15 mouse cellular contexts compared by ENCODE assay signal in the genomic region with DNA sequence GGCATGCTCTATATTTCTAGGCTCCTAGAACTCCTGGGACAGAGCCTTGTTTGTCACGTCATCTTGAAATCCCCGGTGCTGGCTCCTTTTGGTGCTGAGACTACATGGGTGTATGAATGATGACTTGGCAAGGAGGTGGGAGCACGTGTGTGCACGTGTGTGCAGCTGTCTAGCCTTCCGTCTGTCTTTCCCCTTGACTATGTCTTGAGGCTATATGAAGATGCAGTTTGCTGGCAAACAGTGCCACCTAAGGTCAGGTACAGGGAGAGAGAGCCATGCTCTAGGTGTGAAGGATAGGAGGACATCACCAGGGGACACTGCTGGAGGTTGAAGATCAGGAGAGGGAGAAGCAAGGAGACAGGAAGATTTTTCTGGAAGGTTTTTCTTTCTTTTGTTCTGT. TPM values are rescaled to one million over a fixed set of nuclear protein-coding genes. Genes with fewer than 3 reads are reported as not detected.
A peak's percentile ranks its signal among the peaks of the same experiment; 100 is the strongest.
DNase-seq lines count a peak whose midpoint lies in the region; ATAC-seq and TF ChIP-seq lines count a peak whose summit lies in the region.
"Had no signal": no experiment of that assay in that cellular context is flagged by ENCODE, and none has a peak within 500 bp of the region (broad histone marks: within the 10 kb centered on the region; RNA-seq: fewer than 3 reads in every experiment).

No protein-coding gene starts in this region.

- no peak overlapping the region for H3K9ac ChIP-seq in liver, embryonic 11.5 days (ENCODE audit: low read depth, low read length)
- H3K9ac ChIP-seq in liver, postnatal 0 days (replicated peaks) = no peak overlapping the region
- no peak overlapping the region for H3K9ac ChIP-seq in neural tube, embryonic 15.5 days (replicated peaks)
- H3K9ac ChIP-seq: forebrain, embryonic 13.5 days; neural tube, embryonic 12.5 days had no signal

- ATAC-seq in liver, embryonic 11.5 days (replicated peaks; ENCODE audit: low FRiP score) = peak; percentile 50
- ATAC-seq in liver, postnatal 0 days = peak; percentile 35; the same call in 1 of the 2 replicates
- ATAC-seq in neural tube, embryonic 15.5 days (ENCODE audit: low FRiP score) = no peak
- ATAC-seq: forebrain, embryonic 13.5 days had no signal

- no peaks in the 10 kb centered on the region for H3K36me3 ChIP-seq in liver, embryonic 11.5 days (ENCODE audit: control insufficient read depth, insufficient read depth, low read length)
- no peaks in the 10 kb centered on the region for H3K36me3 ChIP-seq in liver, postnatal 0 days (replicated peaks; ENCODE audit: insufficient read depth, low read length)
- no peaks in the 10 kb centered on the region for H3K36me3 ChIP-seq in neural tube, embryonic 15.5 days
- H3K36me3 ChIP-seq: limb, embryonic 10.5 days; neural tube, embryonic 12.5 days had no signal

- no peak for DNase-seq in liver, embryonic 11.5 days (ENCODE audit: low spot score)
- DNase-seq in liver = no peak
- peak; percentile 23 to 36 for DNase-seq in CD8-positive naive resting alpha-beta T cell, adult 2 months (ENCODE audit: low read depth in 2 of 2, low spot score in 2 of 2)
- no peak for DNase-seq in liver, postnatal 0 days
- DNase-seq in thymus, postnatal 10 days (ENCODE audit: low spot score in 2 of 2) = peak; percentile 24 to 32
- no peak for DNase-seq in urinary bladder, adult 2 months (ENCODE audit: low spot score)
- no peak for DNase-seq in cerebellum, postnatal 36 days
- DNase-seq: gastrocnemius, postnatal 36 days; heart, postnatal 4 days; kidney, postnatal 14 days; right cerebral cortex, postnatal 25 days had no signal

- H3K9me3 ChIP-seq in liver, embryonic 11.5 days (ENCODE audit: control insufficient read depth, low read length) = no peaks in the 10 kb centered on the region
- no peaks in the 10 kb centered on the region for H3K9me3 ChIP-seq in liver, postnatal 0 days (ENCODE audit: low read length)
- H3K9me3 ChIP-seq in neural tube, embryonic 15.5 days (replicated peaks) = no peaks in the 10 kb centered on the region
- H3K9me3 ChIP-seq: forebrain, embryonic 13.5 days; limb, embryonic 10.5 days; neural tube, embryonic 12.5 days had no signal

- H3K4me1 ChIP-seq in liver, embryonic 11.5 days (replicated peaks; ENCODE audit: control insufficient read depth, insufficient read depth, low read length) = peaks cover 29% of the 10 kb centered on the region
- peaks cover 20% of the 10 kb centered on the region for H3K4me1 ChIP-seq in liver, postnatal 0 days (ENCODE audit: insufficient read depth)
- no peaks in the 10 kb centered on the region for H3K4me1 ChIP-seq in neural tube, embryonic 15.5 days
- H3K4me1 ChIP-seq: forebrain, embryonic 13.5 days; limb, embryonic 10.5 days; neural tube, embryonic 12.5 days had no signal

- 57% methylated on average over 5 of the region's 5 CpGs for WGBS in liver, embryonic 11.5 days
- WGBS in liver, postnatal 0 days (ENCODE audit: insufficient replicate concordance) = 54% methylated on average over 5 of the region's 5 CpGs
- WGBS in neural tube, embryonic 15.5 days = 92% methylated on average over 5 of the region's 5 CpGs

- no peak overlapping the region for H3K4me3 ChIP-seq in liver, embryonic 11.5 days (ENCODE audit: low read depth, low read length)
- no peak overlapping the region for H3K4me3 ChIP-seq in liver, postnatal 0 days (ENCODE audit: low read depth, low read length)
- no peak overlapping the region for H3K4me3 ChIP-seq in neural tube, embryonic 15.5 days (replicated peaks)
- H3K4me3 ChIP-seq: forebrain, embryonic 13.5 days; limb, embryonic 10.5 days; neural tube, embryonic 12.5 days had no signal

- H3K27ac ChIP-seq in liver, embryonic 11.5 days (ENCODE audit: low read depth, low read length) = peak overlapping the region; percentile 38; the same call in 1 of the 2 replicates
- 0 out of 2 replicates have a peak overlapping the region, but pooled peaks have one; percentile 11 for H3K27ac ChIP-seq in liver, postnatal 0 days (ENCODE audit: low read depth)
- no peak overlapping the region for H3K27ac ChIP-seq in neural tube, embryonic 15.5 days (replicated peaks)
- H3K27ac ChIP-seq: forebrain, embryonic 13.5 days; limb, embryonic 10.5 days; neural tube, embryonic 12.5 days had no signal

- H3K27me3 ChIP-seq in liver, embryonic 11.5 days (replicated peaks; ENCODE audit: control insufficient read depth, insufficient read depth, low read length) = no peaks in the 10 kb centered on the region
- no peaks in the 10 kb centered on the region for H3K27me3 ChIP-seq in liver, postnatal 0 days (ENCODE audit: insufficient read depth, low read length)
- H3K27me3 ChIP-seq in neural tube, embryonic 15.5 days (replicated peaks) = no peaks in the 10 kb centered on the region
- H3K27me3 ChIP-seq: forebrain, embryonic 13.5 days; neural tube, embryonic 12.5 days had no signal

- peak; percentile 58 for TF ChIP-seq CTCF in liver, postnatal 0 days (IDR thresholded peaks at IDR 0.05; ENCODE audit: low read depth)

- TF ChIP-seq EP300 in liver, postnatal 0 days (IDR thresholded peaks at IDR 0.05; ENCODE audit: low read depth) = no peak

- H3K4me2 ChIP-seq in liver, embryonic 11.5 days = no peak overlapping the region
- H3K4me2 ChIP-seq in liver, postnatal 0 days (ENCODE audit: low read depth, low read length) = no peak overlapping the region
- H3K4me2 ChIP-seq in neural tube, embryonic 15.5 days = no peak overlapping the region
- H3K4me2 ChIP-seq: forebrain, embryonic 13.5 days; neural tube, embryonic 12.5 days had no signal

RNA-seq across cellular contexts. Expression of a gene that starts 49.9 kb away (rescaled TPM):
- 14.8 and 17.4 TPM in 2 replicates for polyA plus RNA-seq in liver, embryonic 11.5 days (2014; fragmentation: Nextera tagmentation; extraction: Ambion mirVana)
- 5.9 and 7.3 TPM in 2 replicates for polyA plus RNA-seq in liver, postnatal 0 days (2015; fragmentation: Nextera tagmentation; extraction: Ambion mirVana)
- 7.2 and 9.6 TPM in 2 replicates for polyA plus RNA-seq in urinary bladder, adult 2 months (2012; rRNA removed)
- 1.3 and 5.4 TPM in 2 replicates for polyA plus RNA-seq in neural tube, embryonic 15.5 days (2015; fragmentation: Nextera tagmentation; extraction: Ambion mirVana)

Comparison
In these comparisons a context has a peak if more than half of its experiments do, and no peak if none do; other contexts are left out.
1. DNase-seq: peak in CD8-positive naive resting alpha-beta T cell, adult 2 months (2 of 2) and thymus, postnatal 10 days (2 of 2); none in liver, embryonic 11.5 days (single experiment), liver (single experiment), liver, postnatal 0 days (single experiment), urinary bladder, adult 2 months (single experiment) and cerebellum, postnatal 36 days (0 of 2).